Mouse (Mus musculus) embryonic facial prominence, embryonic 15.5 days (tissue): ENCODE measurements around the gene Poldip3. TPM values are rescaled to one million over a fixed set of nuclear protein-coding genes. Genes with fewer than 3 reads are reported as not detected.
"Not testable (repeated sequence)": the region's sequence is repeated elsewhere in the genome, so short reads cannot be mapped to it uniquely, and the experiment has no call there.

Source experiments
- ATAC-seq: fragments of 200-750 bp; cut with Nextera tagmentation; 2 replicates; pipeline ENCODE4 v1.8.0; 2017; ENCODE audit warnings: low read depth, moderate TSS enrichment; ENCODE audit not compliant: insufficient number of reproducible peaks, low FRiP score, low TSS enrichment
- H3K27ac ChIP-seq: fragments of 300-500 bp; sonication (generic); replicated peaks from 2 replicates; pipeline ENCODE4 v1.5.1; 2015; ENCODE audit warnings: mild to moderate bottlenecking, inconsistent platforms
- H3K27me3 ChIP-seq: fragments of 300-500 bp; sonication (generic); 2 replicates; pipeline ENCODE4 v1.6.1; 2015; ENCODE audit warnings: inconsistent platforms
- H3K36me3 ChIP-seq: fragments of 300-500 bp; sonication (generic); 2 replicates; pipeline ENCODE4 v1.6.1; 2015; ENCODE audit warnings: mild to moderate bottlenecking, inconsistent platforms
- H3K4me1 ChIP-seq: fragments of 300-500 bp; sonication (generic); 2 replicates; pipeline ENCODE4 v1.6.1; 2015; ENCODE audit warnings: inconsistent platforms
- H3K4me2 ChIP-seq: fragments of 300-500 bp; sonication (generic); replicated peaks from 2 replicates; pipeline ENCODE4 v1.6.1; 2015; ENCODE audit warnings: mild to moderate bottlenecking, inconsistent platforms
- H3K4me3 ChIP-seq: fragments of 300-500 bp; sonication (generic); replicated peaks from 2 replicates; pipeline ENCODE4 v1.5.1; 2015; ENCODE audit warnings: mild to moderate bottlenecking, inconsistent platforms
- H3K9ac ChIP-seq: fragments of 300-500 bp; sonication (generic); 2 replicates; pipeline ENCODE4 v1.6.1; 2015; ENCODE audit warnings: inconsistent platforms
- H3K9me3 ChIP-seq: fragments of 300-500 bp; sonication (generic); replicated peaks from 2 replicates; pipeline ENCODE4 v1.6.1; 2016; ENCODE audit warnings: inconsistent platforms
- WGBS: fragments of 180-500 bp; shearing (Covaris S2); methylation state at CpG from one replicate; pipeline ENCODE4 v1.1.7; 2015; 5-methylcytosine and 5-hydroxymethylcytosine counted together
- polyA plus RNA-seq: library from polyadenylated mRNA; unstranded; fragments of >200 nt; fragmentation: Nextera tagmentation; extraction: Ambion mirVana; gene quantifications from 2 replicates; pipeline ENCODE4 v1.2.1, GENCODE M21; 2015

Poldip3 gene
- polyA plus RNA-seq, 1 experiment from 2014 or later: 147 TPM

GRCm38 (mm10) chr15:83150694-83151093 is 1.5 kb upstream of the Poldip3 start:
- Histone ChIP-seq H3K36me3 (peaks cover 30% of the 10 kb centered on the region), H3K9ac (no peak overlapping the region), H3K4me3 (no peak overlapping the region), H3K4me2 (no peak overlapping the region), H3K27ac (peak overlapping the region; percentile 55; the same call in 1 of the 2 replicates), H3K9me3 (no peaks in the 10 kb centered on the region), H3K4me1 (peaks cover 16% of the 10 kb centered on the region), H3K27me3 (no peaks in the 10 kb centered on the region)
- ATAC-seq: no peak
- WGBS: 83% methylated on average over 4 of the region's 4 CpGs

DNA sequence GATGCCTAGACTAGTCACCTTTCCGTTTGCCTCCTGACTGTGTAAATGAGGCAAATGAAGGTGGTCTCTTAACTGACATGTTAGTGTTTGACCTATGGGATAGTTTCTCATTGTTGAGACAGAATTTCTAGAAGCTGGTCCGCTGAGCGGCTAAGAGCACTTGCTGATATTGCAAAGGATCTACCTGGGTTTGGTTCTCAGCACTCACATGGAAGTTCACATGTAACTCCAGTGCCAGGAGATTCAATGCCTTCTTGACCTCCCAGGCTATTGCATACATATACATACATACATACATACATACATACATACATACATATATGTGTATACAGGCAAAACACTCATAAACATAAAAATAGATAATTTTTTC is 874 bp upstream of the Poldip3 start:
- Histone ChIP-seq H3K4me1 (peaks cover 16% of the 10 kb centered on the region), H3K9ac (peak overlapping the region; percentile 19; the same call in 1 of the 2 replicates), H3K4me3 (peak overlapping the region; percentile 68), H3K27me3 (no peaks in the 10 kb centered on the region), H3K36me3 (peaks cover 32% of the 10 kb centered on the region), H3K4me2 (peak overlapping the region; percentile 37), H3K9me3 (no peaks in the 10 kb centered on the region), H3K27ac (peak overlapping the region; percentile 99)
- 11% methylated on average over 3 of the region's 3 CpGs for WGBS
- no peak for ATAC-seq

GRCm38 (mm10) chr15:83148801-83149195 is 386 bp downstream of the Poldip3 start:
- H3K9me3 ChIP-seq: no peaks in the 10 kb centered on the region
- H3K4me1 ChIP-seq: peaks cover 21% of the 10 kb centered on the region
- peak overlapping the region; percentile 99 for H3K27ac ChIP-seq
- H3K4me2 ChIP-seq: peak overlapping the region; percentile 79
- H3K36me3 ChIP-seq: peaks cover 27% of the 10 kb centered on the region
- ATAC-seq: peak; percentile 87
- H3K9ac ChIP-seq: peak overlapping the region; percentile 81
- peak overlapping the region; percentile 68 for H3K4me3 ChIP-seq
- WGBS: under 1% methylated on average over 40 of the region's 41 CpGs
- no peaks in the 10 kb centered on the region for H3K27me3 ChIP-seq

DNA sequence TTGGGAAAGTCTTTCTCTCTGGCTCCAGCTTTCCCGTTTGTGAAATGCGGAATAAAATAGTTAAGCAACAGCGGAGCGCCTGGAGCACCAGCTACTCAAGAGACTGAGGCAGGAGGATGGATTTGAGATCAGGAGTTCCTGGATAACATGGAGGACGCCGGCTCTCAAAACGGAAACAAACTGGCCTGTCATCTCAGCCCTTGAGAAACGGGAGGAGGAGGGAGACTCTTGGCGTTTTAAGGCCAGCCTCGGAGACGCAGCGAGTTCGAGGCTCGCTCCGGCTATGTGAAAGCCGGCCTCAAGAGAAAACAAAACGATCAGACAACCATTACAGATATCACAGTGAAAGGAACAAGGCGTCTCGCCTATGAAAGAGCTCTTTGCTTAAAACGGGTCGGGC is 789 bp downstream of the Poldip3 start:
- Histone ChIP-seq H3K27ac (peak overlapping the region; percentile 99), H3K9me3 (no peaks in the 10 kb centered on the region), H3K27me3 (no peaks in the 10 kb centered on the region), H3K4me2 (peak overlapping the region; percentile 79), H3K4me3 (peak overlapping the region; percentile 68), H3K9ac (peak overlapping the region; percentile 81), H3K4me1 (peaks cover 23% of the 10 kb centered on the region), H3K36me3 (peaks cover 23% of the 10 kb centered on the region)
- WGBS: 2% methylated on average over 21 of the region's 21 CpGs
- no peak for ATAC-seq

GRCm38 (mm10) chr15:83145541-83145940 is 3.6 kb downstream of the Poldip3 start:
- WGBS: 82% methylated on average over 6 of the region's 6 CpGs
- Histone ChIP-seq H3K9ac (no peak overlapping the region), H3K27me3 (no peaks in the 10 kb centered on the region), H3K4me2 (no peak overlapping the region), H3K27ac (no peak overlapping the region), H3K9me3 (no peaks in the 10 kb centered on the region), H3K36me3 (peaks cover 19% of the 10 kb centered on the region), H3K4me1 (peaks cover 40% of the 10 kb centered on the region), H3K4me3 (no peak overlapping the region)
- ATAC-seq: no peak

- Histone ChIP-seq H3K4me3 (no peak overlapping the region), H3K27me3 (no peaks in the 10 kb centered on the region), H3K4me2 (no peak overlapping the region), H3K4me1 (peaks cover 31% of the 10 kb centered on the region), H3K27ac (peak overlapping the region; percentile 76), H3K36me3 (peaks cover 28% of the 10 kb centered on the region), H3K9ac (no peak overlapping the region), H3K9me3 (no peaks in the 10 kb centered on the region)
- WGBS: 45% methylated on average over 5 of the region's 5 CpGs
- ATAC-seq: no peak
Observed at GRCm38 (mm10) chr15:83142861-83143260, 6.3 kb downstream of the Poldip3 start.

DNA sequence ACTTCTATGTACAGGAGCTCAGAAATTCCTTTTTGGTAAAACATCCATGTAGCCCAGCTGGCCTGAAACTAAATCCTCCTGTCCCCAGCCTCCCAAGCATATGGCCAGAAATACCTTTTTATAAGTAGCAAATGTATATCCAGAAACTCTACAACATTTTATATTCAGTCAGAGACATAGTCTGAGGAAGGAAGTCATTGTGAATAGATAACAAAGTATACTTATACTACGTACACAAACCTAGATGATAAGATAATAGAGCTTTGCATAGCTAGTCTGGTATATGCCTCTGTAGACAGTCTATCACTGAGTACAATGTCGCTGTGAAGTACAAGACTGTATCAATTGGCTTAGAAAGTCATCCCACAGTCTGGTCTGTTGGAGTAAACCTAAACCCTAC is 13.5 kb downstream of the Poldip3 start:
- Histone ChIP-seq H3K9ac (no peak overlapping the region), H3K27ac (no peak overlapping the region), H3K4me2 (no peak overlapping the region), H3K9me3 (no peaks in the 10 kb centered on the region), H3K36me3 (peaks cover 80% of the 10 kb centered on the region), H3K4me3 (no peak overlapping the region), H3K27me3 (no peaks in the 10 kb centered on the region), H3K4me1 (no peaks in the 10 kb centered on the region)
- 91% methylated on average over 2 of the region's 2 CpGs for WGBS
- no peak for ATAC-seq

- no peak for ATAC-seq
- WGBS: 83% methylated on average over 6 of the region's 6 CpGs
- H3K4me2 ChIP-seq: no peak overlapping the region
Observed at GRCm38 (mm10) chr15:83134671-83135070, 14.5 kb downstream of the Poldip3 start.

DNA sequence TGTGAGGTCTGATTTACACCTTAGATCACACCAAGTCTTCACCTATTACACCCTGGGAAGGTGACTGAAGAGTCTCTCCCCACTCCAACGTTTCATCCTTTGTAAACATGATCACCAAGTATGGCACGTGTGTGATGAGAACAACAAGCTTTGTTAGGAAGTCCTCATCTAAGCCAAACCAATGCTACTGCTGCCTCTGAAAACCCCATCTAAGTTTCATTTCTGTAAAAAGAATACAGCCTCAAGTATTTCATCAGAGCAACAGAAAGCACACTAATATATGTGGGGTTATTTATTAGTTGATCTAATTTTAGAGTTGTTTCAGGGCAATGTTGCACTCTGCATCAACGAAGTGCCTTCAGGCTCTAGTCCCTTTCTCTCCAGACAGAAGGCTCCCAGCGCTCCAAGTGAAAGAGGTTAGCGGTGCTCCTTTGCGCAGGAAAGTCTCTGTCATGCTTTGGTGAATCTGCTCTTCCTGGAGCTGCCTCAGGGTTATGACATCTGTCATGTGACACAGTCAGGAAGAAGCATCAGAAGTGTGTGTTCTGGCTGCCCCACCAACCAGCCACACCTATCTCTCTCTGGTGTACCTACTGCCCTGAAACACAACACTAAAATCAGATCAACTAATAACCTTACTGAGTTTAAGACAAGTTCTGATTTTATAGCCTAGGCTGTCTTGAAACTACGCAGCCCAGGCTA is 19.5 kb downstream of the Poldip3 start:
- Histone ChIP-seq H3K36me3 (peaks cover 92% of the 10 kb centered on the region), H3K9me3 (no peaks in the 10 kb centered on the region), H3K4me3 (no peak overlapping the region), H3K27ac (no peak overlapping the region), H3K4me1 (no peaks in the 10 kb centered on the region), H3K4me2 (no peak overlapping the region), H3K9ac (no peak overlapping the region), H3K27me3 (no peaks in the 10 kb centered on the region)
- no peak for ATAC-seq
- 92% methylated on average over 7 of the region's 7 CpGs for WGBS

More at GRCm38 (mm10) chr15:83134671-83135070, 14.5 kb downstream of the Poldip3 start:
- Histone ChIP-seq H3K4me3 (no peak overlapping the region), H3K9ac (no peak overlapping the region), H3K9me3 (no peaks in the 10 kb centered on the region), H3K27ac (no peak overlapping the region), H3K36me3 (peaks cover 90% of the 10 kb centered on the region), H3K4me1 (no peaks in the 10 kb centered on the region), H3K27me3 (no peaks in the 10 kb centered on the region)

GRCm38 (mm10) chr15:83127037-83127436 is 22.1 kb downstream of the Poldip3 start:
- H3K36me3 ChIP-seq: peaks cover 66% of the 10 kb centered on the region
- H3K4me2 ChIP-seq, H3K27ac ChIP-seq, H3K4me1 ChIP-seq, H3K9ac ChIP-seq, H3K9me3 ChIP-seq, H3K27me3 ChIP-seq, H3K4me3 ChIP-seq: not testable (repeated sequence)
- 86% methylated on average over 3 of the region's 3 CpGs for WGBS
- ATAC-seq: peak; percentile 44; the same call in 1 of the 2 replicates

DNA sequence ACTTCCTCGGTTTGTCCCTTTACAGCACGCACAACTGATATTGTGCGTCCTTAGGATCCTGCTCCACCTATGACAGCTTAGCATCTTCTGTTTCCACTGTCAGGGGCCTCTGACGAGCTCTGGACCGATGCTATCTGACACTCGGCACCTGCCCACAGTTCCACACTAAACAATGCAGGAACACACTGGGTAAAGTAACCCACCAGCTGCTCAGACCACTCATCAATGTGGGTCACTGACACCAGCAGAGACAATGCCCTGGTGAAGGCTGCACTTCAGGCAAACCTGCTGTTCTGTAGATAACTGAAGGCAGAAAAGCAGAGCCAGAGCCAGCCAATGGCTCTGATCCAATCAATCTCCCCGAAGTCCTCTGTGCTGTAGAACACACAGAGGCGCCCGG is 22.6 kb downstream of the Poldip3 start:
- Histone ChIP-seq H3K4me3 (no peak overlapping the region), H3K27ac (no peak overlapping the region; the same call in 1 of the 2 replicates), H3K27me3 (no peaks in the 10 kb centered on the region), H3K4me2 (no peak overlapping the region), H3K36me3 (peaks cover 61% of the 10 kb centered on the region), H3K9me3 (no peaks in the 10 kb centered on the region), H3K4me1 (peaks cover 3% of the 10 kb centered on the region), H3K9ac (no peak overlapping the region)
- WGBS: 88% methylated on average over 9 of the region's 9 CpGs
- ATAC-seq: no peak

DNA sequence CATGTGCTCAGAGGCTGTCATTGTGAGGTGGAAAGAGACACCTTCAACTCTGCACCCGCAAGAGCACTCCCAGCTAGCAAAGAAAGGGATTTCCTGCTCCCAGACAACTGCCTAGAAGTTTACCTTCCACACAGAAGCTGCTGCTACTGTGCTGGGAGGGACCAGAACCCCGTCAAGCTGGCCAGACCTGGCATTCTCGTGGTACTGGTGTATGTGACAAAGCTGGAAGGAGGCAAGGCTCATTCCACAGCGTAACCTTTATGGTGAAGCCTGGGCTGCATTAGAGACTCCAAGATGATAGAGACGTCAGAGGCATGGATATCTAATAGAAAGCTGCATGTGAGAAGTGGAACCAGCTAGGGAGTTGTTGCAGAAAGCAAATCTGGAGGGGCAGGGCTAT is 24.6 kb downstream of the Poldip3 start:
- Histone ChIP-seq H3K4me2 (no peak overlapping the region), H3K9me3 (no peaks in the 10 kb centered on the region), H3K4me1 (peaks cover 10% of the 10 kb centered on the region), H3K27ac (0 out of 2 replicates have a peak overlapping the region, but pooled peaks have one; percentile 0), H3K27me3 (no peaks in the 10 kb centered on the region), H3K36me3 (peaks cover 42% of the 10 kb centered on the region), H3K9ac (no peak overlapping the region), H3K4me3 (no peak overlapping the region)
- no peak for ATAC-seq
- WGBS: 57% methylated on average over 5 of the region's 5 CpGs
